Mouse (Mus musculus): ENCODE data around the gene Ranbp3l. TPM values are rescaled to one million over a fixed set of nuclear protein-coding genes. Genes with fewer than 3 reads are reported as not detected.
A peak's percentile ranks its signal among the peaks of the same experiment; 100 is the strongest.
"Not testable (repeated sequence)": the region's sequence is repeated elsewhere in the genome, so short reads cannot be mapped to it uniquely, and the experiment has no call there.

Ranbp3l gene
- under 1 TPM; 0.38 to 0.62 TPM for total RNA-seq (2021)
- long read RNA-seq, experiment 1, result 0 reads
- long read RNA-seq, experiment 2, result 0 reads

- intact Hi-C loops (cut with DNase I; ENCODE audit: low total_unique reads), result no loop called here
- DNase-seq, result peak; percentile 7
Measured at GRCm38 (mm10) chr15:8967573-8968228, at the start of gene Ranbp3l. Ranbp3l (plus strand) TSS chr15:8967949.

- DNase-seq, result no peak
- intact Hi-C loops (cut with DNase I; ENCODE audit: low total_unique reads), result no loop called here
Measured at GRCm38 (mm10) chr15:8930061-8930460, 37.7 kb upstream of the Ranbp3l start.

- intact Hi-C loops (cut with DNase I; ENCODE audit: low total_unique reads), result no loop called here
Measured at GRCm38 (mm10) chr15:8936911-8937310, 30.8 kb upstream of the Ranbp3l start.

DNA sequence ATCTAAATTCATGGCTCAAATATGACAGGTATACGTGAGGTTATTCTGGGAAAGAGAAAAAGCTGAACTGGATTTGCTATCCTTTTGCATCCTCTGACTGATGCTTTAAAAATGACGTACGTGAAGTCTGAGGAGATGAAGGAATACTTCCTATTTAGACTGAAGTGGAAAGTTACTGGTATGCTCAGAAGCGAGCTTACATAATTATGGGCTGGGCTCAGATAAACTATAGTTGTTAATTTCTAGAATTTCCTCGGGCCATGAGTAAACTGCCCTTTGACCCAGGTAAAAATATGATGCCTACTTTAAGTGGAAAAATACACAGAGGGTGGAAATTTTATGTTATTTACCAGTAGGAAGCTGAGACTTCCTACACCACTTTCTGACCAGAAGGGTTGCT lies 26.9 kb upstream of the Ranbp3l start:
- no peak for DNase-seq
- intact Hi-C loops (cut with DNase I; ENCODE audit: low total_unique reads), result no loop called here

More at GRCm38 (mm10) chr15:8936911-8937310, 30.8 kb upstream of the Ranbp3l start:
- no peak for DNase-seq

- intact Hi-C loops (cut with DNase I; ENCODE audit: low total_unique reads), result no loop called here
- no peak for DNase-seq
Measured at GRCm38 (mm10) chr15:8950856-8951255, 16.9 kb upstream of the Ranbp3l start.

DNA sequence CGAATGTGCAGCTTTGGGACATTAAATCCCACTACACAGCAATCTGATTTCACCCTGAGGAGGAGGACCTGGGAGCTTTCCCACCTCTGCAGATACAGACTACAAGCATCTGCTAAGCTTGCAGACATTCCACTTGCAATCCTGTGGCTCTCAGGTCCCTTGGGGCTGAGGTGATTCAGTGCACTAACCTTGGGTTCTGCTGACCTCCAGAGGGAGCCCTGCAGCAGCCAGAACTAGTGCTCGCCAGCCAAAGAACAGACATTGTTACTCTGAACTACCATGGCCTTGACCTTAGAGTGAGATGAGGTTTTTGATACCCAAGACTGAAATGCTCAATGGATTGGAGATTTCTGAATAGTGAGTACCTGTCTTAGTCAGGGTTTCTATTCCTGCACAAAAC lies 4.4 kb upstream of the Ranbp3l start:
- intact Hi-C loops (cut with DNase I; ENCODE audit: low total_unique reads), result no loop called here
- no peak for DNase-seq

GRCm38 (mm10) chr15:8968229-8968595 lies 463 bp downstream of the Ranbp3l start:
- intact Hi-C loops (cut with DNase I; ENCODE audit: low total_unique reads), result no loop called here
- no peak for DNase-seq

GRCm38 (mm10) chr15:8969061-8969635 lies 1.4 kb downstream of the Ranbp3l start:
- intact Hi-C loops (cut with DNase I; ENCODE audit: low total_unique reads), result no loop called here

DNA sequence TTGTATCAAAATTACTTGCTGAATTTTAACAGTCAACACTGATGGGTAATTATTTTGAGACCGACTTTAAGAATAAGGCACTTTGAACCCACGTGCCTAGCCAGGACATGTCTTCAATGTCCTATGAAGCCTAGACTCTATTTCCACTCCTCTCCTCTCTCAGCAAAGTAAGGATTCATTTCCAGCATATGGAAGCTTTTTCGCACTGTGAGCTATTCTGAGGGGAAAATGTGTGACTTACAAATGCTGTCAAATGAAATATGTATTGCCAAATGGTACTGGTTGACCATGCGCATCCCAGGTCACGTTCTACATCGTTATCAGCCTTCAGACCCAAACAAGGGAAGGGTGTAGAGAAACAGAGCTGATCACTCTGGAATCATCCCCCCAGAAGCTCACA lies 23.5 kb downstream of the Ranbp3l start:
- no peak for DNase-seq
- intact Hi-C loops (cut with DNase I; ENCODE audit: low total_unique reads), result no loop called here

More at GRCm38 (mm10) chr15:8969061-8969635, 1.4 kb downstream of the Ranbp3l start:
- no peak for DNase-seq

DNA sequence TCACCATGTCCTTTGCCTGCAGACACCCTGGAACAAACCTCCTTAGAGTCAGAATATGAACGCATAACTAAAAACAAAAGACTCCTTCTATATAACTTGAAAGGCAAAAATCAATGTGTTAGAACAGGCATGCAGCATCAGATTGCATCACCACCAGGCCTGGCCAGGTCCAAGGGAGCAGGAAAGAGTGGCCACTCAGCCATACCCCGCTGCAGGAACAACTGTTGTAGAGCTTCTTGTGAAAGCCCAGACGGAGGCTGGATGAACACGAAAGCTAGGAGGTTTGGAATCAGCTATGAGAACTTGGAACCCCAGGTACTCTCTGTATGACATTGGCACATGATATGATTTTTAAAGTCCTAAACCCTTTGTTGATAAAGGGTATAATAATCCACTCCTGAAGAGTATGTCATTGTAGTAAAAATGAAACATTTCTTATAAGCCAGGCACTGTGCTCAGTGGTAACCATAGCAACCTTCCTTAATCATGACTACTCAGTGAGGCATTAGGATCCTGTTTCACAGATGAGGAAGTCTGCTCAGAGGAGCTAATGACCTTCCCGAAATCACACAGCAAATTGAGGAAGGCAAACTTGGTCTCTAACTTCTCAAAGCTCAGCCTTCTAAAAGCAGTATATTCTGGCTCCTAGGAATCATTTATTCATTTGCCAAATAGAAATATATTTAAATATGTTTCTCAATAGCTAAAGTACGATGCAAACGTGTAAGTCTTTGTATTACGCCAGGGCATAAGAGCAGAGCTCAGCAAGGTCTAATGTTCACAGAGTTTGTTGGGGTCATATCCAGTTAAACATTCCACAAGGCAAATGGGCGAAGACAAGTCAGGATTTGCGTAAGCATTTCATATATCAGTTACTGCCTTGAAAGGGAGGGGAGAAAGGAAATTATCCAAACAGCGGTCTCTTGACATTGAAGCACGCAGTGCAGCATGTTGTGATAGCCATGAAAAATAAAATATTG lies 24.4 kb downstream of the Ranbp3l start:
- intact Hi-C loops (cut with DNase I; ENCODE audit: low total_unique reads), result no loop called here
- no peak for DNase-seq

- no peak for DNase-seq
- intact Hi-C loops (cut with DNase I; ENCODE audit: low total_unique reads), result no loop called here
Measured at GRCm38 (mm10) chr15:8994608-8995277, 27.0 kb downstream of the Ranbp3l start.

DNA sequence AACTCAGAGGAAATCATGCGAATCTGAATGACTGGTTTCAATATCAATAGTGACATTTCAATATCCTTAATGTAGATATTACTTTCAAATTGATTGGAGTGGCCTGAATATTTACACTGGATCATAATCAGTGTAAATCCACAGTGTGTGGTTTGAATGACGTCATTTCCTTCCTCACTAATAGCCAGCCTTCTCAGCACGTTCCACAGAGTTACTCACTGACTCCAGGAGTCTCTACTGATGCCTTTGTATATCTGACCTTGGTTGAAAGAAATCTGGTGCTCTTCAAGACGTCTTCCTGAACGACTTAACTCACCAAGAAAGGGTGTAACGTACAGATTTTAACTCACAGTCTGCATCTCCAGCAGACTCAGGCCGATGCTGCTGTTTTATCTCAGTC lies 27.7 kb downstream of the Ranbp3l start:
- no peak for DNase-seq
- intact Hi-C loops (cut with DNase I; ENCODE audit: low total_unique reads), result no loop called here

DNA sequence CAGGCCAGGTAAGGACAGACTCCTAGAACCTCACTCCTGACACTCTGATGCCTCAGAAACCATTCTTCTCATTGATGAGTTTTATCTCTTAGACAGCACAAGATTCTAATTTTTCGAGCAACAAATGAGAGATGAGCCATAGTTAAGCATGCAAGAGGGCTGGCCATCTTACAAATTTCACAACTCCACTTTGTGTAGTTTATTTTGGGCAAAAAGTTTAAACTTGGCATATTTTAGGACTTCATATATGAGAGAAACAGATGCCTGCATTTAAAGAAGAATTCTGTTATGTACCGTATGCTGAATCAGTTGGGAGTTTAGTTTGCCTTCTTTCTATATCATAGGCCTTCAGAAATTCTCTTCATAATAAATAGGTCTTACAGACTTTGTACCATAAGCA lies 35.0 kb downstream of the Ranbp3l start:
- DNase-seq, result no peak

DNA sequence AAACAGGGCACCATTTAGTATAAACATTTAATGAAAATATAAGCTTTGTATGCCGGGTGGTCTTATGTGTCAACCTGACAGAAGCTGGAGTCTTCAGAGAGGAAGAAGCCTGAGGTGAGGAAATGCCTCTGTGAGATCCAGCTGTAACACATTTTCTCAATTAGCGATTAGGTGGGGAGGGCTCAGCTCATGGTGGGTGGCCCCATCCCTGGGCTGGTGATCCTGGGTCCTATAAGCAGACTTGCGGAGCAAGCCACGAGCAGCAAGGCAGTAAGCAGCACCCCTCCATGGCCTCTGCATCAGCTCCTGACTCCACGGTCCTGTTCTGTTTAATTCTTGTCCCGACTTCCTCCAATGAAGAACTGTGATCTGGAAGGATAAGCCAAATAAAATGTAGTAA lies 41.4 kb downstream of the Ranbp3l start:
- intact Hi-C loops (cut with DNase I; ENCODE audit: low total_unique reads), result no loop called here
- DNase-seq, result no peak

More for the DNA sequence above, 35.0 kb downstream of the Ranbp3l start:
- intact Hi-C loops (cut with DNase I; ENCODE audit: low total_unique reads), result no loop called here

- intact Hi-C loops (cut with DNase I; ENCODE audit: low total_unique reads), result no loop called here
Measured at GRCm38 (mm10) chr15:9014541-9014940, 46.8 kb downstream of the Ranbp3l start.

DNA sequence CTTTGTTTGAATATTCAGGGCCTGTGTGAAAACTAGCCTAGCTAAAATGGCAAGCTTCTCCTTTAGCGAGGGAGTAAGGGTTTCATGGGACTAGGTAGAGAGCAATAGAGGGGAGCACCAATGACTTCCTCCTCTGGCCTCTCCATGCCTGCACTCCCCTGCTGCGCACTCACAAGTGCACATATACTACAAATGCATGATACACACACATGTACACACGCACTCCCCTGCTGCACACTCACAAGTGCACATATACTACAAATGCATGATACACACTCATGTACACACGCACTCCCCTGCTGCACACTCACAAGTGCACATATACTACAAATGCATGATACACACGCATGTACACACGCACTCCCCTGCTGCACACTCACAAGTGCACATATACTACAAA lies 47.7 kb downstream of the Ranbp3l start:
- intact Hi-C loops (cut with DNase I; ENCODE audit: low total_unique reads); DNase-seq: not testable (repeated sequence)

More at GRCm38 (mm10) chr15:9014541-9014940, 46.8 kb downstream of the Ranbp3l start:
- DNase-seq, result no peak

DNA sequence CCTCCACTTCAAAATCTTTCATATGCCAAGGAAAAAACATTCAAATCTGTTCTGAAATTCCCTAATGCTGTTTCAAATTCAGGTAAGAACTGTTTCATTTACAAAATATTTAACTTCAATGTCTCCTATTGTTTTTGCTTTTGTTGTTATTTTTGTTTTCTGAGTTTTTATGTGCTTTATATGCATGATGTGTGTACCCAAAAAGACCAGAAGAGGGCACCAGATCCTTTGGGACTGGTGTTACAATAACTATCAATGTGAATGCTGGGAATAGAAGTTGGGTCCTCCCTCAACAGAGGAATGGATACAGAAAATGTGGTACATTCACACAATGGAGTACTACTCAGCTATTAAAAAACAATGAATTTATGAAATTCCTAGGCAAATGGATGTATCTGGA lies 88.0 kb downstream of the Ranbp3l start:
- intact Hi-C loops (cut with DNase I; ENCODE audit: low total_unique reads), result no loop called here
- DNase-seq, result no peak

DNA sequence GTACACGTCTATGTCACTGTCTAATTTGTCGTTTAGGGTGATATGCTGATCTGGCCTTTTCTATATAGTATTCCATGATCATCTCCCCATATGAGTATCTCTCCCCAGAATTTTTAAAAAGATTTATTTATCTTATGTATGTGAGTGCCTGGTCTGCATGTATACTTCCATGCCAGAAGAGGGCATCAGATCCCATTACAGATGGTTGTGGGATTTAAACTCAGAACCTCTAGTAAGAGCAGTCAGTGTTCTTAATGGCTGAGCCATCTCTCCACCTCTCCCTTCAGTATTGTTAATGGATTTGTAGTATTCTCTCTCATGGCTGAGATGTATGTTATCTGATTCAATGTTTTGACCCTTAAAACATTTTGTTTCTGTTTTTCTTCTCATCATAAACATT lies 92.1 kb downstream of the Ranbp3l start:
- no peak for DNase-seq
- intact Hi-C loops (cut with DNase I; ENCODE audit: low total_unique reads), result no loop called here

DNA sequence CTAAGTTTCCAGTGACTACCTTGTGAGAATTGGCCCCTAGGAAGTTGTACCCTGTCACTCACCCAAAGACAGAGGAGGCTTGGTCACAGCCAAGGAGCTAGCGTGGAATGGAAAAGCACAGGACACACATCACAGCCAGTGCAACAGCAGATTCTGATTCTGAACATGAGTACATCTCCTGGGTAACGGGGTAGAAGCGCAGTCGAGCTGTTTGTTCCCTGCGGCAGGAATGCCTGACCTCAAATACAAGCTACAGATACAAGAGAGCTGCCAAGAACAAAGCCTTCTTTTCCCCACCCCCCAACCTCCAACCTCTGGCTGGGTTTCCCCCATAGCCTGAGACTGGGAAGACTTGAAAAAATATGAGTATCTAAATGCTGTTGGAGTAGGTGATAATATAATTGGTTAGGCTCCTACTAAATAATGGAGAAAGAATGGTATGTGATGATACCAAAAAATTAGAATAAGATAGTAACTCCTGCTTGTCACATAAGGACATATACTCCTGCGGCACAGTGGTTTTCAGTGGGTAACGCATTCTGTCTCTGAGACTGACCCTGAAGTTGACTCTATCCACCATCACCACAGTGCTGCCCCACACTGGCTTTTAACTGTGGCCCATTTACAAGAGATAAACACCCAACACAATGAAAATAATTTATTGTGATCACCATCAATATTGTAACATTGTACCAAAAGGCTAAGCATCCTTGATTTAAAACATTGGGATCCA lies 93.6 kb downstream of the Ranbp3l start:
- intact Hi-C loops (cut with DNase I; ENCODE audit: low total_unique reads), result no loop called here
- no peak for DNase-seq
